Mouse (Mus musculus) E14TG2a.4 (cell line): ENCODE results near the gene Tescl.

Experiments
- H3K27me3 ChIP-seq: 2 replicates; pipeline ENCODE4 v1.6.1; 2014; ENCODE audit warnings: low read length, control low read depth; ENCODE audit not compliant: insufficient read depth
- H3K36me3 ChIP-seq: 2 replicates; pipeline ENCODE4 v1.6.1; 2014; ENCODE audit warnings: low read length, control low read depth; ENCODE audit not compliant: insufficient read depth
- H3K4me1 ChIP-seq: replicated peaks from 2 replicates; pipeline ENCODE4 v1.6.1; 2014; ENCODE audit warnings: low read depth, low read length, control low read depth
- H3K4me3 ChIP-seq: replicated peaks from 2 replicates; pipeline ENCODE4 v1.5.1; 2014; ENCODE audit warnings: mild to moderate bottlenecking, low read length
- H3K9me3 ChIP-seq: 2 replicates; pipeline ENCODE4 v1.6.1; 2014; ENCODE audit warnings: low read length, control low read depth
- CTCF ChIP-seq: conservative IDR thresholded peaks from 2 replicates; pipeline ENCODE4 v1.5.1; 2014; ENCODE audit warnings: low read length
- NANOG ChIP-seq: IDR thresholded peaks from 2 replicates; pipeline ENCODE4 v1.6.1; 2014; ENCODE audit warnings: borderline replicate concordance, low read length, mixed read lengths
- POU5F1 ChIP-seq: IDR thresholded peaks from 2 replicates; pipeline ENCODE4 v1.6.1; 2014; ENCODE audit warnings: low read length, borderline replicate concordance

Gene Tescl

DNA sequence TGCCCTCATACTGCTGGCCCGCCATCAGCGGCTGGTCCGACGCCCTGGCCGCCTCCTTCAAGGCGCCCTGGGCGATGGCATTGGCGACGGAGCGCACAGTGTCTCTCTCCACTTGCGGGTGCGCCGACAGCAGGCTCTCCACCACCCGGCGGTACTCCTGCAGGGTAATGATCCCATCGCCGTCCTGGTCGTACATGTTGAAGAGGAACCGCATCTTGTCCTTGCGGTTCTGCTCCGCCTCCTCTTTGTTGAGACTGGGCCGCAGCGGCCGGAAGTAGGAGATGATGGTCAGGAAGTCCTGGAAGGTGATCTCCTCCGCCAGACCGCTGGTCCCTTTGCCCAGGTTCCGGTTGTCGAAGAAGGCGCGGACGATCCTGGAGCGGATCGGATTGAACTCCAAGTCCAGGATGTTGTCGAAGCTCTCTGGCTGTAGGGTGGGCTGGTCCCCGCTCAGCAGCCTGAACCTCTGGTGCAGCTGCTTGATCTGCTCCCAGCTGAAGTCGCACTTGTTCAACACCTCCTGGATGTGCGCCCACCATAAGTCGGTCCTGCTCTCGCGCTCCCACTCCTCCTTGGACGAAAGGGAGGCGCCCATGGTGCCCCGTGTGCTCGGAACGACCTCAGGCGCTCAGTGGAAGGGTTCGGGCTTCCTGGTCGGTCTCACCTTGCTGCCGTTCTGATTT, at the start of gene Tescl:
TSS of gene Tescl (minus strand) at position 633 of the 683 bp plus-strand sequence.
- H3K36me3 ChIP-seq, result no peaks in the 10 kb centered on the region
- peak within 1 kb of the TSS; percentile 80 for H3K4me3 ChIP-seq
- peaks cover 11% of the 10 kb centered on the region; the same call in 1 of the 2 replicates for H3K4me1 ChIP-seq
- 0 out of 2 replicates have a peak, but pooled peaks cover 5% of the 10 kb centered on the region for H3K9me3 ChIP-seq
- TF ChIP-seq CTCF, result no peak
- peaks cover 49% of the 10 kb centered on the region for H3K27me3 ChIP-seq

DNA sequence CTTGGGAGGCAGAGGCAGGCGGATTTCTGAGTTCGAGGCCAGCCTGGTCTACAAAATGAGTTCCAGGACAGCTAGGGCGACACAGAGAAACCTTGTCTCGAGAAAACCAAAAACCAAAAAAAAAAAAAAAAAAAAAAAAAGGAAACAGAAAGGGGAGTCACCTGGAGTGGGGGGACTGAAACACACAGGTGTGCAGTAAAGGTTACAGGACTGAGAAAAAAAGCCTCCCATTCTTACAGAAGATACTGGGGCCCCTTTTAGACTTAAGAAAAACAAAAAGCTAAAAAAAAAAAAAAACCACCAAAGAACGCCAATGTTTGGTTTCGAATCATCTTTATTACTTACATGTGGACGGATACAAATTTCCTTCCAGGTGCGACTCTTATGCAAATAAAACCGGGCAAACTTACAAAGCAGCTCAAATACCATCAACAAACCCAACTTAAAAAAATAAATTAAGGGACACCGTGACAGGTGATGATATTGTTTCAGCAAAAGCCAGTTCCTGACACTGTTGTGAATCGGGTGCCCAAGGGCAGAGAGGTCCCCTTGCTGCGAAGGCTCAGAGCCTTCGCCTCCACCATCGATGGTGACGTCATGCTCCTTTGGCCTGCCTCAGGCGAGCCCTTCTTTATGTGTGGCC, 49.1 kb upstream of the Tescl start:
- Histone ChIP-seq H3K36me3 (no peaks in the 10 kb centered on the region), H3K4me3 (no peak overlapping the region), H3K27me3 (peaks cover 57% of the 10 kb centered on the region), H3K9me3 (no peaks in the 10 kb centered on the region), H3K4me1 (peaks cover 46% of the 10 kb centered on the region)
- TF ChIP-seq POU5F1 (no peak), CTCF (no peak), NANOG (no peak)

DNA sequence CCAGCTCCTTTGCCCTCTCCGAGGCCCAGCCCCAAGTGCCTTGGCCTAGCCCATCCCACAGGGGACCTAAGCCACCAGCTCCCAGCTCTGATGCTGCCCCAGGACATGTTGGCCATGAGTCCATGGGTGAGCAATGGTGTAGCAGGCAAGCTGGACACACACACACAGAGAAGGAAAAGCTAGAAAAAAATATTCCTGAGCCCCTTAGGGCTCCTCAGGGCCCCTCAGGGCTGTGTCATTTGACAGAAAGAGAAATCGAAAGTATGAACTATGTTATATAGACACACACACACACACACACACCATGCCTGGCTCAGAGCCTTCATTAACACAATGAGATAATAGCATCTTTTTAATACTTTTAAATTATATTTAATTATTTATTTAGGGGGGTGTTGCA, 46.6 kb upstream of the Tescl start:
- TF ChIP-seq POU5F1 (no peak), CTCF (no peak), NANOG (no peak)
- Histone ChIP-seq H3K9me3 (no peaks in the 10 kb centered on the region), H3K27me3 (peaks cover 68% of the 10 kb centered on the region), H3K4me1 (peaks cover 43% of the 10 kb centered on the region), H3K4me3 (no peak overlapping the region), H3K36me3 (no peaks in the 10 kb centered on the region)

DNA sequence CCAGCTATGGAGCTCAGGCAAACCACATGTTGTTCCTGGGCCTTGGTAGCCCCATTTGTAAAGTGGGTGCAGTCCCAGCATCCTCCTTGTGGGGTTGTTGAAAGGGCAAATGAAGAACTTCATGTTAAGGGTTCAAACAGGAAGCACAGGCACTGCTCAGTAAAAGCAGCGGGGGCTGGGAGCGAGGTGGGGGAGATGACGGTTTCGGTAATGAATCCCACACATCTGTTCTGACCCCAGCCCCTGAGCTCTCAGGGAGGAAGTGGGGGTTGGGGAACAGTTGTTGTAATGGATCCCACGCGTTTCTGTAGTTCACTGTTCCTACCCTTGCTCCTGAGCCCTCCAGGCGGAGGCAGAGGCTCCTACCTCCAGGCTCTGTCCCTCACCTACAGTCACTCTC, 46.2 kb upstream of the Tescl start:
- H3K4me3 ChIP-seq, result no peak overlapping the region
- H3K36me3 ChIP-seq, result no peaks in the 10 kb centered on the region
- H3K27me3 ChIP-seq, result peaks cover 68% of the 10 kb centered on the region
- H3K4me1 ChIP-seq, result peaks cover 43% of the 10 kb centered on the region
- TF ChIP-seq CTCF (no peak), POU5F1 (no peak), NANOG (no peak)
- no peaks in the 10 kb centered on the region for H3K9me3 ChIP-seq

DNA sequence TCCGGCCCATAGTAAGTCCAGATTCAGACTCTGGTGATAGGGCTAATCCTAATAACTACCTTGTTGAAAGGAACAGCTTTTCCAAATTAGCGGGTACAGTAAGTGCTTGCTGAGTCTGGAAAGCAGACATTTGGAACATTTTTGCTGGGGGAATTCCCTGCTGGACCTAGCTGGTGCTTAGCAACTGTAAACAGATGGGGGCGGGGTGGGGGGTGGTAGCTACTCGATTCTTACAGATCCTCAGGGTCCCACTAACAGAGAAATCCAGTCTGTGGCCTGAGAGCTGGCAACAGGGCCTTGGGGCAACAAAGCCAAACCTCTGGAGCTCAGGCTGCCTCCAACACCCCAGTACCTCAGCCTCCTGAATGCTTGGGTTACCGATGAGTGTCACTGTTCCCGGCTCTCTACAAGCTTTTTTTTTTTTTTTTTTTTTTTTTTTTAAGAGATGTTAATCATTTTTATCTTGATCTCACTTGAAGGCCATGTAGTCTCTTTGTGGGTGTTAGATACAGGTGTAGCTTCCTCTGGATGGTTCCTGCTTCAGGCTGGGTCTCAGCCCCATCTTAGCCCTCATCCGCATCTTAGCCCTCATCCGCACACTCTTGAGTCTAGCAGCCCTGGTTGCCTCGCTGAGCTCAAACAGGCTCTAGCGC, 44.4 kb upstream of the Tescl start:
- peaks cover 40% of the 10 kb centered on the region for H3K4me1 ChIP-seq
- no peaks in the 10 kb centered on the region for H3K36me3 ChIP-seq
- no peak for TF ChIP-seq POU5F1
- no peak for TF ChIP-seq NANOG
- no peak for TF ChIP-seq CTCF

DNA sequence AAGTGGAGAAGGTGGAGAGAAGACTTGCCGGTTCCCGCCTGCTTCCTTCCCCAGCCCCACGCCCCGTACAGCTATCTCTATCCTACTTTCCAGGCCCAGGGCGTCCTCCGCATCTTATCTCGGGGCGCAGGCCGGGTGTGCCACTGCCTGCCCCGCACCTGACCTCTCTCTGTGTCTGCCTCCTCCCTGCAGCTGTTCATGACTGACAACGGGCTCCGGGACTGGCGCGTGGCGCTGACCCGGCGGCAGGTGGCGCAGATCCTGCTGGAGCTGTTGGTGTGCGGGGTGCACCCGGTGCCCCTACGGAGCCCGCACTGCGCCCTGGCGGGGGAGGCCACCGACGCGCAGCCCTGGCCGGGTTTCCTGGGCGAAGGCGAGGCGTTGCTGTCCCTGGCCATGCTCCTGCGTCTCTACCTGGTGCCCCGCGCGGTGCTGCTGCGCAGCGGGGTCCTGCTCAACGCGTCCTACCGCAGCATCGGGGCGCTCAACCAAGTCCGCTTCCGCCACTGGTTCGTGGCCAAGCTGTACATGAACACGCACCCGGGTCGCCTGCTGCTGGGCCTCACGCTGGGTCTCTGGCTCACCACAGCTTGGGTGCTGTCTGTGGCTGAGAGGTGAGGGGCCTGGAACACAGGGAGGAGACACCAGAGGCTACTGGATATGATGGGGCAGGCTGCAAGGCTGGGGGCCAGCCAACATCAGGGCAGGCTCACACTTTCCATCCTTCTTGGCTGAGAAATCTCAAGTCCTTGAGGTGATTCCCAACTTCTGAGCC, 43.5 kb upstream of the Tescl start:
- Histone ChIP-seq H3K9me3 (no peaks in the 10 kb centered on the region), H3K36me3 (no peaks in the 10 kb centered on the region), H3K4me1 (peaks cover 43% of the 10 kb centered on the region), H3K27me3 (peaks cover 66% of the 10 kb centered on the region), H3K4me3 (peak overlapping the region; percentile 79)
- no peak for TF ChIP-seq POU5F1
- TF ChIP-seq NANOG, result no peak

More for the DNA sequence above, 44.4 kb upstream of the Tescl start:
- peaks cover 63% of the 10 kb centered on the region for H3K27me3 ChIP-seq
- H3K4me3 ChIP-seq, result no peak overlapping the region
- H3K9me3 ChIP-seq, result no peaks in the 10 kb centered on the region

DNA sequence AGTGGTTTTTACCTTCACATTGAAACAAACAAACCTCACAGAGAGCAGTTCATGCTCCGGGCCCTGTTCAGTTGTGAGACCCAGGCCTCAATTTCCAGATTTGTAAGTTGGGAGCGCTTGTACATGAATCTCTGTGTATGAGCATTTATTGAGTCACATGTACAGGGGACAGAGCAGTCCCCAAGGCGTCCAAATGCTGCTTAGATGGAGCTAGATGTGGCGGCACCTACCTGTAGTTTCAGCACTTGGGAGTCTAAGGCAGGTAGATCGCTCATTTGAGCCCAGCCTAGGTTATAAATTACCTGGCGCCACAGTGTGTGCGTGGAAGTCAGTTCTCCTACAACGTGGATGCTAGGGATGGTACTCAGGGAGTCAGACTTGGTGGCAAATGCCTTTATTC, 42.7 kb upstream of the Tescl start:
- Histone ChIP-seq H3K27me3 (peaks cover 63% of the 10 kb centered on the region), H3K9me3 (no peaks in the 10 kb centered on the region), H3K36me3 (no peaks in the 10 kb centered on the region), H3K4me1 (peaks cover 44% of the 10 kb centered on the region), H3K4me3 (peak overlapping the region; percentile 79)
- TF ChIP-seq CTCF, result no peak
- TF ChIP-seq POU5F1, result no peak
- no peak for TF ChIP-seq NANOG

DNA sequence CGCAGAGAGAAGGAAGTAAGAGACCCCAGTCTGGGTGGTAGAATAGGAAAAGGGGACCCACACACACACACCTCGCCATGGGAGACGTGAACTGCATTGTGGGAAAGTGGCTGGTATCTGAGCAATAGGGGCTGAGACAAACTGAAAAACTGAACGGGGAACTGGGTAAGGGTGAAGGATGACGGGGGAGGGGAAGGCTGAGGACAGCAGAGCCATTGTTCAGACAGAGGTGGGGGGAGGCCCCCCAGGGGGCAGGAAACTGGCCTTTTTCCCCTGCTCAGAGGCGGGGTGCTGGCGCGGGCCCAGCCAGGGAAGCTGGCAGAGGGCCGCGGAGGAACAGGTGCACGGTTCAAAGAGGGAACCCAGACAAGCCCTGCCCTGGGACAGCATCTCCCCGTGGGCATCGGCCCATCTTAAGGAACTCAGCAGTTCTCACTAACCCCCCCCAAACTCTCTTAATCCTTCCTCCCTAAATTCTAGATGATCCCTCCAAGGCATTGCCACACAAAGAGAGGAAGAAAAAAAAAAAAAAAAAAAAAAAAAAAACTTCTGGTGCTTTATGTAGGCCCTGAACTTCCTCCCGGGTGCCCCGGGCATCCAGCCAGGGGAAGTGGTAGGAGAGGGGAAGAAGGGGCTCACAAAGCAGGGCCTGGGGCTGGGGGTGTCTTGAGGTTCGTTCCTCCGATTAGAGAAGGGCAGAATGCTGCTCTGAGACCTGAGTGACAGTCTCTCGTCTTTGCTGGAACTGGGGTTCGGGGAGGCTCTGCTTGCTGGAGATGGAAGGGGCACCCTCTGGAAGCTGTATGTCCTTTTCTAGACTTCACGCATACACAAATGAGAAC, 40.0 kb upstream of the Tescl start:
- Histone ChIP-seq H3K4me3 (no peak overlapping the region), H3K4me1 (peaks cover 47% of the 10 kb centered on the region), H3K27me3 (peaks cover 61% of the 10 kb centered on the region), H3K9me3 (no peaks in the 10 kb centered on the region), H3K36me3 (no peaks in the 10 kb centered on the region)
- no peak for TF ChIP-seq CTCF
- TF ChIP-seq POU5F1, result no peak
- no peak for TF ChIP-seq NANOG
